7 mouse cellular contexts compared by ENCODE assay signal in genomic region chr12:36670915-36671579, GRCm38 (mm10).
DNase-seq lines count a peak whose midpoint lies in the region; ATAC-seq and TF ChIP-seq lines count a peak whose summit lies in the region.

No protein-coding gene starts in this region.

- no peak overlapping the region for H3K4me2 ChIP-seq in liver, postnatal 0 days (ENCODE audit: low read depth, low read length)
- no peak overlapping the region for H3K4me2 ChIP-seq in liver, embryonic 12.5 days
- H3K4me2 ChIP-seq in hindbrain, postnatal 0 days (ENCODE audit: low read depth, low read length) = no peak overlapping the region
- no peak overlapping the region for H3K4me2 ChIP-seq in midbrain, embryonic 15.5 days

- DNase-seq in liver, postnatal 0 days = no peak
- peak; percentile 4 for DNase-seq in c-Kit-positive CD71-negative TER-119-negative erythroid progenitor cells, embryonic 14.5 days (ENCODE audit: low read depth)
- DNase-seq in hindbrain, postnatal 0 days (ENCODE audit: low spot score) = peak; percentile 72
- no peak for DNase-seq in c-Kit-positive CD71-positive TER-119-positive erythroid progenitor cells, embryonic 14.5 days (ENCODE audit: low spot score)
- DNase-seq in ovary, postnatal 14 days (ENCODE audit: low spot score) = no peak

- peak; percentile 65 for TF ChIP-seq CTCF in liver, postnatal 0 days (IDR thresholded peaks at IDR 0.05; ENCODE audit: low read depth)
- TF ChIP-seq CTCF in hindbrain, postnatal 0 days (IDR thresholded peaks at IDR 0.05; ENCODE audit: low read depth) = peak; percentile 80

- WGBS in liver, postnatal 0 days (ENCODE audit: insufficient replicate concordance) = 34% methylated on average over 10 of the region's 10 CpGs
- WGBS in liver, embryonic 12.5 days (ENCODE audit: insufficient replicate concordance) = 33% methylated on average over 10 of the region's 10 CpGs
- WGBS in hindbrain, postnatal 0 days = 37% methylated on average over 10 of the region's 10 CpGs
- WGBS in midbrain, embryonic 15.5 days = 35% methylated on average over 10 of the region's 10 CpGs

- no peaks in the 10 kb centered on the region for H3K4me1 ChIP-seq in liver, postnatal 0 days (ENCODE audit: insufficient read depth)
- H3K4me1 ChIP-seq in liver, embryonic 12.5 days = no peaks in the 10 kb centered on the region
- H3K4me1 ChIP-seq in hindbrain, postnatal 0 days (ENCODE audit: insufficient read depth, low read length) = no peaks in the 10 kb centered on the region
- H3K4me1 ChIP-seq in midbrain, embryonic 15.5 days = peaks cover 7% of the 10 kb centered on the region; the same call in 1 of the 2 replicates

- H3K27me3 ChIP-seq in liver, postnatal 0 days (ENCODE audit: insufficient read depth, low read length) = no peaks in the 10 kb centered on the region
- H3K27me3 ChIP-seq in liver, embryonic 12.5 days (replicated peaks) = no peaks in the 10 kb centered on the region
- no peaks in the 10 kb centered on the region for H3K27me3 ChIP-seq in hindbrain, postnatal 0 days (ENCODE audit: insufficient read depth, low read length)
- H3K27me3 ChIP-seq in midbrain, embryonic 15.5 days (replicated peaks) = no peaks in the 10 kb centered on the region

- no peak overlapping the region for H3K9ac ChIP-seq in liver, postnatal 0 days (replicated peaks)
- H3K9ac ChIP-seq in liver, embryonic 12.5 days = no peak overlapping the region
- H3K9ac ChIP-seq in hindbrain, postnatal 0 days (replicated peaks; ENCODE audit: low read length) = no peak overlapping the region
- H3K9ac ChIP-seq in midbrain, embryonic 15.5 days = no peak overlapping the region

- TF ChIP-seq EP300 in liver, postnatal 0 days (IDR thresholded peaks at IDR 0.05; ENCODE audit: low read depth) = no peak

- H3K9me3 ChIP-seq in liver, postnatal 0 days (ENCODE audit: low read length) = no peaks in the 10 kb centered on the region
- no peaks in the 10 kb centered on the region for H3K9me3 ChIP-seq in liver, embryonic 12.5 days (replicated peaks)
- H3K9me3 ChIP-seq in hindbrain, postnatal 0 days (ENCODE audit: low read length) = no peaks in the 10 kb centered on the region
- no peaks in the 10 kb centered on the region for H3K9me3 ChIP-seq in midbrain, embryonic 15.5 days

- no peak for ATAC-seq in liver, postnatal 0 days
- no peak for ATAC-seq in liver, embryonic 12.5 days
- peak; percentile 65 for ATAC-seq in hindbrain, postnatal 0 days
- ATAC-seq in midbrain, embryonic 15.5 days (replicated peaks) = peak; percentile 77

- no peak overlapping the region for H3K27ac ChIP-seq in liver, postnatal 0 days (ENCODE audit: low read depth)
- H3K27ac ChIP-seq in liver, embryonic 12.5 days = no peak overlapping the region
- H3K27ac ChIP-seq in hindbrain, postnatal 0 days = no peak overlapping the region
- H3K27ac ChIP-seq in midbrain, embryonic 15.5 days = no peak overlapping the region

- no peaks in the 10 kb centered on the region for H3K36me3 ChIP-seq in liver, postnatal 0 days (replicated peaks; ENCODE audit: insufficient read depth, low read length)
- H3K36me3 ChIP-seq in liver, embryonic 12.5 days = no peaks in the 10 kb centered on the region
- H3K36me3 ChIP-seq in hindbrain, postnatal 0 days (ENCODE audit: insufficient read depth, low read length) = no peaks in the 10 kb centered on the region
- H3K36me3 ChIP-seq in midbrain, embryonic 15.5 days (replicated peaks) = no peaks in the 10 kb centered on the region

- no peak overlapping the region for H3K4me3 ChIP-seq in liver, postnatal 0 days (ENCODE audit: low read depth, low read length)
- no peak overlapping the region for H3K4me3 ChIP-seq in liver, embryonic 12.5 days
- no peak overlapping the region for H3K4me3 ChIP-seq in hindbrain, postnatal 0 days (ENCODE audit: low read length)
- no peak overlapping the region for H3K4me3 ChIP-seq in midbrain, embryonic 15.5 days

Comparison
In these comparisons a context has a peak if more than half of its experiments do, and no peak if none do; other contexts are left out.
1. ATAC-seq: peak in hindbrain, postnatal 0 days (single experiment) and midbrain, embryonic 15.5 days (single experiment); none in liver, postnatal 0 days (single experiment) and liver, embryonic 12.5 days (single experiment).
2. DNase-seq: peak in c-Kit-positive CD71-negative TER-119-negative erythroid progenitor cells, embryonic 14.5 days (single experiment) and hindbrain, postnatal 0 days (single experiment); none in liver, postnatal 0 days (single experiment), c-Kit-positive CD71-positive TER-119-positive erythroid progenitor cells, embryonic 14.5 days (single experiment) and ovary, postnatal 14 days (single experiment).